Mouse (Mus musculus) cerebellum, adult 2 months (tissue): ENCODE data around the gene Letmd1.

Experiments used
- CTCF ChIP-seq: fragments of 200-500 bp; IDR thresholded peaks from 2 replicates; pipeline ENCODE4 v1.5.1; 2011; ENCODE audit warnings: low read depth, mild to moderate bottlenecking, control low read depth, low read length, moderate library complexity, borderline replicate concordance; ENCODE audit not compliant: insufficient read depth
- POLR2A ChIP-seq: fragments of 200-500 bp; IDR thresholded peaks from 2 replicates; pipeline ENCODE4 v1.6.1; 2011; ENCODE audit warnings: low read length, control low read depth, borderline replicate concordance; ENCODE audit not compliant: insufficient read depth

GRCm38 (mm10) chr15:100462086-100462485, 6.7 kb upstream of the Letmd1 start:
- TF ChIP-seq CTCF = no peak
- TF ChIP-seq POLR2A = no peak
